Mouse (Mus musculus) embryo, embryonic 10 days (tissue): ENCODE data around the gene Bach1.
A peak's percentile ranks its signal among the peaks of the same experiment; 100 is the strongest.

Experiments
- DNase-seq: peaks from one replicate; pipeline ENCODE4 v3.0.0-alpha.2; 2015; ENCODE audit warnings: low spot score

Bach1 gene

GRCm38 (mm10) chr16:87741034-87741715, 42.4 kb downstream of the Bach1 start:
- no peak for DNase-seq

GRCm38 (mm10) chr16:87743661-87744060, 44.9 kb downstream of the Bach1 start:
- DNase-seq: peak; percentile 27

GRCm38 (mm10) chr16:87744338-87744737, 45.6 kb downstream of the Bach1 start:
- no peak for DNase-seq

GRCm38 (mm10) chr16:87745192-87745945, 46.6 kb downstream of the Bach1 start:
- DNase-seq: no peak

GRCm38 (mm10) chr16:87746728-87747127, 48.0 kb downstream of the Bach1 start:
- DNase-seq: peak; percentile 79

- no peak for DNase-seq
These were observed 52.5 kb downstream of the Bach1 start for GRCm38 (mm10) chr16:87751243-87751642.

- DNase-seq: no peak
These were observed 53.7 kb downstream of the Bach1 start for GRCm38 (mm10) chr16:87752482-87752881.

- peak; percentile 55 for DNase-seq
These were observed 56.1 kb downstream of the Bach1 start for GRCm38 (mm10) chr16:87754858-87755257.

- DNase-seq: no peak
These were observed 57.2 kb downstream of the Bach1 start for GRCm38 (mm10) chr16:87755915-87756314.

- DNase-seq: no peak
These were observed 59.3 kb downstream of the Bach1 start for GRCm38 (mm10) chr16:87758016-87758415.

- no peak for DNase-seq
These were observed 65.9 kb downstream of the Bach1 start for GRCm38 (mm10) chr16:87764668-87765109.

GRCm38 (mm10) chr16:87765984-87766383, 67.2 kb downstream of the Bach1 start:
- DNase-seq: no peak

GRCm38 (mm10) chr16:87770576-87770975, 71.8 kb downstream of the Bach1 start:
- no peak for DNase-seq

- DNase-seq: no peak
These were observed 73.2 kb downstream of the Bach1 start for GRCm38 (mm10) chr16:87771926-87772325.

- DNase-seq: no peak
These were observed 75.7 kb downstream of the Bach1 start for GRCm38 (mm10) chr16:87774398-87774797.

- DNase-seq: no peak
These were observed 78.6 kb downstream of the Bach1 start for GRCm38 (mm10) chr16:87777373-87777772.

- no peak for DNase-seq
These were observed 82.9 kb downstream of the Bach1 start for GRCm38 (mm10) chr16:87781637-87782036.
